Mouse (Mus musculus): ENCODE data around the gene Gpr146.

The Gpr146 gene

GRCm38 (mm10) chr5:139397959-139398753 lies 20.7 kb downstream of the Gpr146 start:
- CTCF ChIA-PET = interaction anchor here (0.5 to 2.6 kb wide), 6 partner anchors 15 to 209 kb away, joined by 3 to 16 read pairs (median 6); no protein-coding TSS in a partner anchor

- CTCF ChIA-PET = interaction anchor here (0.6 to 2.6 kb wide), 4 partner anchors 16 to 106 kb away, joined by 3 to 16 read pairs (median 6); no protein-coding TSS in a partner anchor
Observed at GRCm38 (mm10) chr5:139398786-139399185, 21.3 kb downstream of the Gpr146 start.

- CTCF ChIA-PET = interaction anchor here (0.7 kb wide), 1 partner anchor 1489 kb away, joined by 3 read pairs; no protein-coding TSS in a partner anchor
Observed at GRCm38 (mm10) chr5:139399991-139400390, 22.5 kb downstream of the Gpr146 start.

- CTCF ChIA-PET = no interaction called here
Observed at GRCm38 (mm10) chr5:139402106-139402505, 24.6 kb downstream of the Gpr146 start.

- CTCF ChIA-PET = no interaction called here
Observed at GRCm38 (mm10) chr5:139403692-139404260, 26.3 kb downstream of the Gpr146 start.

- CTCF ChIA-PET = interaction anchor here (0.5 to 0.8 kb wide), 2 partner anchors 63 to 80 kb away, joined by 5 read pairs; no protein-coding TSS in a partner anchor
Observed at GRCm38 (mm10) chr5:139404801-139405401, 27.4 kb downstream of the Gpr146 start, which contains the start of gene C130050O18Rik. Gene C130050O18Rik, plus strand, starts transcription at chr5:139405280.

- CTCF ChIA-PET = no interaction called here
Observed at GRCm38 (mm10) chr5:139405478-139405877, 28.0 kb downstream of the Gpr146 start.

- CTCF ChIA-PET = no interaction called here
Observed at GRCm38 (mm10) chr5:139405953-139406352, 28.5 kb downstream of the Gpr146 start.

GRCm38 (mm10) chr5:139407121-139407885 lies 29.8 kb downstream of the Gpr146 start:
- CTCF ChIA-PET = interaction anchor here (0.7 kb wide), 1 partner anchor 59 kb away, joined by 3 read pairs; no protein-coding TSS in a partner anchor

- CTCF ChIA-PET = interaction anchor here (0.6 kb wide), 3 partner anchors 9 to 1659 kb away, joined by 3 to 5 read pairs (median 5); no protein-coding TSS in a partner anchor
Observed at GRCm38 (mm10) chr5:139408511-139408910, 31.0 kb downstream of the Gpr146 start.

GRCm38 (mm10) chr5:139409412-139409811 lies 31.9 kb downstream of the Gpr146 start:
- CTCF ChIA-PET = no interaction called here

- CTCF ChIA-PET = no interaction called here
Observed at GRCm38 (mm10) chr5:139410056-139410455, 32.6 kb downstream of the Gpr146 start.

GRCm38 (mm10) chr5:139411117-139411516 lies 33.6 kb downstream of the Gpr146 start:
- CTCF ChIA-PET = interaction anchor here (0.6 kb wide), 1 partner anchor 425 kb away, joined by 4 read pairs; no protein-coding TSS in a partner anchor

- CTCF ChIA-PET = interaction anchor here (0.6 kb wide), 2 partner anchors 38 to 426 kb away, joined by 3 to 4 read pairs; no protein-coding TSS in a partner anchor
Observed at GRCm38 (mm10) chr5:139411665-139412314, 34.3 kb downstream of the Gpr146 start.

GRCm38 (mm10) chr5:139413545-139413944 lies 36.0 kb downstream of the Gpr146 start:
- CTCF ChIA-PET = interaction anchor here (0.7 kb wide), 1 partner anchor 178 kb away, joined by 3 read pairs; no protein-coding TSS in a partner anchor

- CTCF ChIA-PET = no interaction called here
Observed at GRCm38 (mm10) chr5:139415001-139415400, 37.5 kb downstream of the Gpr146 start.

GRCm38 (mm10) chr5:139416942-139417341 lies 39.4 kb downstream of the Gpr146 start:
- CTCF ChIA-PET = interaction anchor here (0.8 kb wide), 1 partner anchor 159 kb away, joined by 3 read pairs; no protein-coding TSS in a partner anchor

GRCm38 (mm10) chr5:139417480-139417879 lies 40.0 kb downstream of the Gpr146 start:
- CTCF ChIA-PET = interaction anchor here (0.6 to 0.8 kb wide), 2 partner anchors 9 to 159 kb away, joined by 3 to 5 read pairs; no protein-coding TSS in a partner anchor

- CTCF ChIA-PET = no interaction called here
Observed at GRCm38 (mm10) chr5:139418110-139418509, 40.6 kb downstream of the Gpr146 start.

- CTCF ChIA-PET = no interaction called here
Observed at GRCm38 (mm10) chr5:139418633-139419032, 41.1 kb downstream of the Gpr146 start.

Measured in spleen, embryonic (tissue).